8 mouse cellular contexts compared by ENCODE assay signal in genomic region chr6:50109201-50109756, GRCm38 (mm10). TPM values are rescaled to one million over a fixed set of nuclear protein-coding genes. Genes with fewer than 3 reads are reported as not detected.
DNase-seq lines count a peak whose midpoint lies in the region; ATAC-seq and TF ChIP-seq lines count a peak whose summit lies in the region.

No protein-coding gene starts in this region.

- 0 out of 2 replicates have a peak, but pooled peaks have one; percentile 5 for ATAC-seq in limb, embryonic 12.5 days (ENCODE audit: insufficient number of reproducible peaks, insufficient read depth, low FRiP score, low TSS enrichment, low read depth)
- ATAC-seq in neural tube, embryonic 12.5 days (ENCODE audit: low FRiP score, low read depth) = peak; percentile 26; the same call in 1 of the 2 replicates
- ATAC-seq in inflammation-experienced regulatory T-cells, adult 6 months = no peak

- H3K9ac ChIP-seq in ES-E14 (ENCODE audit: insufficient read depth, low read depth, low read length, poor library complexity, severe bottlenecking) = peak overlapping the region; percentile 77
- peak overlapping the region; percentile 89 for H3K9ac ChIP-seq in limb, embryonic 12.5 days (replicated peaks)
- H3K9ac ChIP-seq in neural tube, embryonic 12.5 days = peak overlapping the region; percentile 90

- DNase-seq in kidney, adult 2 months = no peak
- no peak for DNase-seq in kidney, postnatal 4 days
- no peak for DNase-seq in ES-E14 (ENCODE audit: low read depth, low spot score)
- no peak for DNase-seq in spleen, postnatal 10 days (ENCODE audit: low spot score in 2 of 2)

- no peak for TF ChIP-seq CTCF in kidney, adult 2 months (conservative IDR thresholded peaks at IDR 0.05; ENCODE audit: insufficient read depth, insufficient read length, low read depth, low read length)
- TF ChIP-seq CTCF in embryonic fibroblast, embryonic 13.5 days (IDR thresholded peaks at IDR 0.05; ENCODE audit: borderline replicate concordance, insufficient read depth, low read length) = no peak

- no peaks in the 10 kb centered on the region for H3K27me3 ChIP-seq in kidney, adult 2 months (replicated peaks; ENCODE audit: control insufficient read depth, insufficient read depth, low read length)
- peaks cover 4% of the 10 kb centered on the region for H3K27me3 ChIP-seq in limb, embryonic 12.5 days
- no peaks in the 10 kb centered on the region for H3K27me3 ChIP-seq in neural tube, embryonic 12.5 days (replicated peaks)

- in situ Hi-C loops in ES-E14 (cut with MboI; ENCODE audit: low sequenced_read_pairs in 2 of 2, unreplicated experiment in 2 of 2) = no loop called here

- H3K4me2 ChIP-seq in limb, embryonic 12.5 days = peak overlapping the region; percentile 75
- H3K4me2 ChIP-seq in neural tube, embryonic 12.5 days (replicated peaks) = peak overlapping the region; percentile 76

- H3K4me1 ChIP-seq in kidney, adult 2 months (ENCODE audit: control insufficient read depth, insufficient read depth, low read length) = peaks cover 3% of the 10 kb centered on the region; the same call in 1 of the 2 replicates
- H3K4me1 ChIP-seq in ES-E14 (ENCODE audit: control insufficient read depth in 2 of 2, insufficient read depth in 2 of 2, low read length in 2 of 2, poor library complexity in 1 of 2) = peaks cover 2 to 6% of the 10 kb centered on the region in 2 experiments; a peak in 3 of 4 replicates
- H3K4me1 ChIP-seq in embryonic fibroblast, embryonic 13.5 days (ENCODE audit: control insufficient read depth, insufficient read depth, low read length) = no peaks in the 10 kb centered on the region
- H3K4me1 ChIP-seq in limb, embryonic 12.5 days (replicated peaks) = peaks cover 19% of the 10 kb centered on the region
- H3K4me1 ChIP-seq in neural tube, embryonic 12.5 days = peaks cover 9% of the 10 kb centered on the region

- peak overlapping the region; percentile 99 for H3K4me3 ChIP-seq in kidney, adult 2 months (ENCODE audit: insufficient read depth, low read depth, low read length)
- peak overlapping the region; percentile 81 to 97 for H3K4me3 ChIP-seq in ES-E14 (ENCODE audit: insufficient read depth in 1 of 2, low read depth in 1 of 2, low read length in 2 of 2, poor library complexity in 1 of 2, severe bottlenecking in 1 of 2)
- H3K4me3 ChIP-seq in embryonic fibroblast, embryonic 13.5 days (ENCODE audit: insufficient read depth, low read length) = peak overlapping the region; percentile 53
- peak overlapping the region; percentile 76 for H3K4me3 ChIP-seq in limb, embryonic 12.5 days (replicated peaks)
- H3K4me3 ChIP-seq in neural tube, embryonic 12.5 days = peak overlapping the region; percentile 89

- no peak for TF ChIP-seq POLR2A in kidney, adult 2 months (IDR thresholded peaks at IDR 0.05; ENCODE audit: low read depth, low read length)
- TF ChIP-seq POLR2A in embryonic fibroblast, embryonic 13.5 days (IDR thresholded peaks at IDR 0.05; ENCODE audit: low read depth, low read length) = no peak

- H3K36me3 ChIP-seq in kidney, adult 2 months (ENCODE audit: control insufficient read depth, insufficient read depth, low read length) = no peaks in the 10 kb centered on the region
- no peaks in the 10 kb centered on the region for H3K36me3 ChIP-seq in ES-E14 (ENCODE audit: control insufficient read depth, insufficient read depth, low read length, poor library complexity, severe bottlenecking)
- no peaks in the 10 kb centered on the region for H3K36me3 ChIP-seq in limb, embryonic 12.5 days
- H3K36me3 ChIP-seq in neural tube, embryonic 12.5 days = no peaks in the 10 kb centered on the region

- 12% methylated on average over 15 of the region's 15 CpGs for WGBS in kidney, adult 2 months
- 2% methylated on average over 15 of the region's 15 CpGs for WGBS in limb, embryonic 12.5 days
- WGBS in neural tube, embryonic 12.5 days = 3% methylated on average over 15 of the region's 15 CpGs

- H3K27ac ChIP-seq in kidney, adult 2 months (ENCODE audit: insufficient read depth, low read depth, low read length) = peak overlapping the region; percentile 63
- H3K27ac ChIP-seq in ES-E14 (ENCODE audit: insufficient read depth, low read depth, low read length, poor library complexity, severe bottlenecking) = no peak overlapping the region
- H3K27ac ChIP-seq in embryonic fibroblast, embryonic 13.5 days (ENCODE audit: insufficient read depth, low read length) = no peak overlapping the region
- peak overlapping the region; percentile 85 for H3K27ac ChIP-seq in limb, embryonic 12.5 days
- 0 out of 2 replicates have a peak overlapping the region, but pooled peaks have one; percentile 80 for H3K27ac ChIP-seq in neural tube, embryonic 12.5 days

- no peaks in the 10 kb centered on the region for H3K9me3 ChIP-seq in ES-E14 (ENCODE audit: control insufficient read depth, insufficient read depth, low read depth, low read length)
- no peaks in the 10 kb centered on the region for H3K9me3 ChIP-seq in limb, embryonic 12.5 days
- H3K9me3 ChIP-seq in neural tube, embryonic 12.5 days = no peaks in the 10 kb centered on the region

TF ChIP-seq in ES-E14, 5 proteins besides CTCF, POLR2A, EP300 and RAD21:
- 0 out of 2 replicates have a peak, but pooled peaks have one; percentile 53 for TF ChIP-seq ZNF384 (IDR thresholded peaks at IDR 0.05; ENCODE audit: low read depth, low read length)
- TF ChIP-seq HCFC1 (IDR thresholded peaks at IDR 0.05; ENCODE audit: borderline replicate concordance, insufficient read depth, low read length) = no peak

RNA-seq across cellular contexts. Expression of gene Mpp6, which starts 0.8 kb away (rescaled TPM):
- 16.9 and 21.3 TPM in 2 replicates for polyA plus RNA-seq in kidney, adult 2 months (2012; rRNA removed)
- 64.2 and 65.0 TPM in 2 replicates for total RNA-seq in ES-E14 (2012; rRNA removed)
- 42.7 and 43.9 TPM in 2 replicates for polyA plus RNA-seq in embryonic fibroblast, embryonic 13.5 days (2011; ENCODE audit: insufficient read length, low read depth, missing spikeins)
- polyA plus RNA-seq in limb, embryonic 12.5 days (2016; fragmentation: Nextera tagmentation; extraction: Ambion mirVana) = 71.7 and 80.8 TPM in 2 replicates
- polyA plus RNA-seq in neural tube, embryonic 12.5 days (2016; fragmentation: Nextera tagmentation; extraction: Ambion mirVana) = 67.0 and 68.6 TPM in 2 replicates
- polyA plus RNA-seq in inflammation-experienced regulatory T-cells, adult 6 months (2017; shearing (Covaris generic)) = 10 to 100 TPM in 2 of 3 experiments, 1 to 10 TPM in 1; 9.0 to 14.0 (median 10.3) TPM

Comparison
In these comparisons a context has a peak if more than half of its experiments do, and no peak if none do; other contexts are left out.
1. H3K27ac ChIP-seq: peak in kidney, adult 2 months (single experiment), limb, embryonic 12.5 days (single experiment) and neural tube, embryonic 12.5 days (single experiment); none in ES-E14 (single experiment) and embryonic fibroblast, embryonic 13.5 days (single experiment).
2. Peak in every context shown above with its lines, with median percentiles within 50 percentile points of each other: H3K4me3 ChIP-seq and H3K9ac ChIP-seq.